Mouse (Mus musculus) ES-E14 (cell line): ENCODE measurements around the gene Eno4.
A peak's percentile ranks its signal among the peaks of the same experiment; 100 is the strongest.

Experiments used
- CHD2 ChIP-seq: IDR thresholded peaks from 2 replicates; pipeline ENCODE4 v1.6.1; 2014; ENCODE audit warnings: mild to moderate bottlenecking, low read depth, low read length, inconsistent platforms
- ZC3H11A ChIP-seq: IDR thresholded peaks from 2 replicates; pipeline ENCODE4 v1.6.1; 2012; ENCODE audit warnings: low read depth, mild to moderate bottlenecking, inconsistent platforms, low read length, borderline replicate concordance
- ZNF384 ChIP-seq: IDR thresholded peaks from 2 replicates; pipeline ENCODE4 v1.6.1; 2012; ENCODE audit warnings: low read depth, low read length, inconsistent platforms

GRCm38 (mm10) chr19:58918597-58918996, 24.6 kb upstream of the Eno4 start:
- TF ChIP-seq CHD2: no peak
- TF ChIP-seq ZC3H11A: no peak
- peak; percentile 48; the same call in 1 of the 2 replicates for TF ChIP-seq ZNF384
